Mouse (Mus musculus): Measurements from ENCODE around the gene Neu2. TPM values are rescaled to one million over a fixed set of nuclear protein-coding genes. Genes with fewer than 3 reads are reported as not detected.
A peak's percentile ranks its signal among the peaks of the same experiment; 100 is the strongest.

The Neu2 gene
- polyA plus RNA-seq, 1 experiment from 2014 or later: 0.67 TPM

DNA sequence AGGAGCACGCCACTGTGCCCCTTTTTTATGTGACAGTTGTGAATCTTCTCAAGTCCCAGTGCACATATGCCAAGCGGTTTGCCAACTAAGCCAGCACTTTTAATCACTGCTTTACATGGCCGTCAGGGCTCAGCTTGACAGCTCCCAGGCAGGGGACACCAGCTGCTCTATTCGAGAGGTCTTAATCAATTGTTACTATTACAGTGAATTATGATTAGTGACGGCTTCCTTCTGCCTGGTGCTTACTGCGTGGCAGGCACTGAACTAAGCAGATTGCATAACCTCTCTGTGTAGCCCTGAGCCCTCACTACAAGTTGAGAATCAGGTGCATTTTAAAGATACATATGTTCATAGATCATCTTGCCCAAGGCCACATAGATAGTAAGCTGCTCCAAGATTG lies 64.7 kb downstream of the Neu2 start:
- Histone ChIP-seq H3K27me3 (ENCODE audit: insufficient read depth, low read length) (no peaks in the 10 kb centered on the region), H3K27ac (ENCODE audit: low read depth) (peak overlapping the region; percentile 96), H3K4me2 (ENCODE audit: low read depth, low read length) (peak overlapping the region; percentile 52), H3K4me1 (ENCODE audit: insufficient read depth) (peaks cover 5% of the 10 kb centered on the region; the same call in 1 of the 2 replicates), H3K9me3 (ENCODE audit: low read length) (no peaks in the 10 kb centered on the region), H3K36me3 (replicated peaks; ENCODE audit: insufficient read depth, low read length) (no peaks in the 10 kb centered on the region), H3K9ac (replicated peaks) (no peak overlapping the region; the same call in 1 of the 2 replicates), H3K4me3 (ENCODE audit: low read depth, low read length) (no peak overlapping the region)
- TF ChIP-seq CTCF (IDR thresholded peaks at IDR 0.05; ENCODE audit: low read depth): no peak
- DNase-seq (no peak), ATAC-seq (peak; percentile 43)
- 54% methylated on average over 6 of the region's 6 CpGs for whole genome bisulfite sequencing (ENCODE audit: insufficient replicate concordance)

DNA sequence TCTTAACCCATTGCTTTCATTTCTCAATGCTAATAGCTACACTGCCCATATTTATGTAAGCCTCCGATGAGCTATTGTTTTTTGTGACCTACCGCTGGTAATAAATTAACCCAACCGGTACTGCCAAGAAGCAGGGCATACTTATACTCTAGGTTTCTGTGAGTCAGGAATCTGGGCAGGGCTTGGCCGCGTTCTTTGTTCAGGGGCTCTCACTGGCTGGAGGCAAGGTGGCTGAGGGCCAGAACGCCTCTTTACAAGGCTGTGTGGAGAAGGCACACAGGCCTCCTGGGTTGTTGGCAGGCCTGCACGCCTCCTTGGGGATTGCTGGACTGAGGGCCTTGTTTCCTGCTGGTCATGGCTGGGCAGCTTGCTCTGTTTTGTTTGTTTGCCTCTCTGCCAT lies 65.1 kb downstream of the Neu2 start:
- ATAC-seq (peak; percentile 44), DNase-seq (peak; percentile 54)
- 51% methylated on average over 7 of the region's 7 CpGs for WGBS (ENCODE audit: insufficient replicate concordance)
- TF ChIP-seq CTCF (IDR thresholded peaks at IDR 0.05; ENCODE audit: low read depth) (no peak), EP300 (IDR thresholded peaks at IDR 0.05; ENCODE audit: low read depth) (no peak)
- H3K4me1 ChIP-seq (ENCODE audit: insufficient read depth): peaks cover 5% of the 10 kb centered on the region; the same call in 1 of the 2 replicates
- H3K27me3 ChIP-seq (ENCODE audit: insufficient read depth, low read length): no peaks in the 10 kb centered on the region
- H3K9me3 ChIP-seq (ENCODE audit: low read length): no peaks in the 10 kb centered on the region
- H3K4me3 ChIP-seq (ENCODE audit: low read depth, low read length): no peak overlapping the region
- H3K4me2 ChIP-seq (ENCODE audit: low read depth, low read length): peak overlapping the region; percentile 52; the same call in 1 of the 2 replicates
- H3K27ac ChIP-seq (ENCODE audit: low read depth): peak overlapping the region; percentile 96
- H3K36me3 ChIP-seq (replicated peaks; ENCODE audit: insufficient read depth, low read length): no peaks in the 10 kb centered on the region
- H3K9ac ChIP-seq (replicated peaks): no peak overlapping the region

DNA sequence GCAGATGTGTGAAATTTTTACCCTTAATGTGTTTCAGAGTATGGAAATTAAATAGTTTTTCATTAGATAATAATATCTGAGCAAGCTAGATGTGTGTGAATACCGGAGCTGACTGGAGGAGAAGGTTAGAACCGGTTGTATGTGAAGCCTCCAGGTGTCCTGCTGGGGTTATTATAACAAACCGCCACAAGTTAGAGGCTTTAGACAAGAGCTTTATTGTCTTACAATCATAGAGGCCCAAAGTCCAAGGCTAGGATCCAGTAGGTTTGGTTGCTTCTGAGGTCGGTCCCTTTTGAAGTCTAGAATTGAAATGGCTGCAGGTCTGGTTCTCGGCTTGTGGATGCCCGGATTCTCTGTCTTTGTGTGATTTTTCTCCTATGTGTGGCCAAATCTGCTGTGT lies 69.3 kb downstream of the Neu2 start:
- Histone ChIP-seq H3K4me1 (ENCODE audit: insufficient read depth) (peaks cover 5% of the 10 kb centered on the region; the same call in 1 of the 2 replicates), H3K4me2 (ENCODE audit: low read depth, low read length) (no peak overlapping the region), H3K27ac (ENCODE audit: low read depth) (no peak overlapping the region), H3K9me3 (ENCODE audit: low read length) (no peaks in the 10 kb centered on the region), H3K9ac (replicated peaks) (no peak overlapping the region), H3K36me3 (replicated peaks; ENCODE audit: insufficient read depth, low read length) (no peaks in the 10 kb centered on the region), H3K27me3 (ENCODE audit: insufficient read depth, low read length) (no peaks in the 10 kb centered on the region), H3K4me3 (ENCODE audit: low read depth, low read length) (no peak overlapping the region)
- no peak for ATAC-seq
- DNase-seq: no peak
- 78% methylated on average over 6 of the region's 6 CpGs for WGBS (ENCODE audit: insufficient replicate concordance)
- TF ChIP-seq CTCF (IDR thresholded peaks at IDR 0.05; ENCODE audit: low read depth) (no peak), EP300 (IDR thresholded peaks at IDR 0.05; ENCODE audit: low read depth) (no peak)

DNA sequence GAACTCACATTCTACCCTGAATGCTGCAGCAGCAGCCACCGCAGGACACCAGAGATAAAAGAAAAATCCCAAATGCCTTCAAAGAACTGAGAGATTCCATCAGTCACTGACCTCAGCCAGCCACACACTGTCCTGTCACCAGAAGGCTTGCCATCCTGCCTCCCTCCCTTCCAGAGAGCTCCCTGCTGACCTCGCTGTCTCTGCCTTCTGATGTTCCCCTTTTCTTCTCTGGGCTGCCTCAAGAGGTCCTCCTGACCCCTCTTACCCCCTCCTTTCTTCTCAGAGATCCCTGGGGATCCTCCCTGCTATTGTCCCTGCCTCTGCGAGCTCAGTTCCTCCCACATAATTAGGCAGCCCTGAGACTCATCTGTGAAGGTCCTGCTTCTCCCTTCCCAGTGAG lies 71.1 kb downstream of the Neu2 start:
- 27% methylated on average over 3 of the region's 3 CpGs for WGBS (ENCODE audit: insufficient replicate concordance)
- H3K4me3 ChIP-seq (ENCODE audit: low read depth, low read length): no peak overlapping the region

DNA sequence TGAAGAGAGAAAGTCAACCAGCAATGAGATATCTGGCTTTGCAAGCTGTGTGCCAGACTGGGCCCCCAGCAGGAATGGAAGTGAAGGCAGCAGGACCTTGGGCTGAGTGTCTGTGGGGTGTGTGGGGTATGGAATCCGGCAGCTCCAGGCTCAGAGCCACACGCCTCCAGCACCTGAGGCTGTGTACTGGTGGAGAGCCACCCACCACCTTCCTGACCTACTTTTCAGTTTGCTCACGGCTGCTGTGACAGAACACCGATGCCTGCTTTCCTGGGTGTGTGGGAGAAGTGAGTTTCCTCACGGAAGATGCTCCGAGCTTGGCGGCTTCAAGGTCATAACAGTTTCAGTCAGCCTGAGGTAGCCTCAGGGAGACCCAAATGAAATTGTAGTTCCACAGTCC lies 79.5 kb downstream of the Neu2 start:
- H3K4me3 ChIP-seq (ENCODE audit: low read depth, low read length): no peak overlapping the region
- H3K27me3 ChIP-seq (ENCODE audit: insufficient read depth, low read length): no peaks in the 10 kb centered on the region
- no peak overlapping the region for H3K9ac ChIP-seq (replicated peaks)
- no peaks in the 10 kb centered on the region for H3K9me3 ChIP-seq (ENCODE audit: low read length)
- TF ChIP-seq EP300 (IDR thresholded peaks at IDR 0.05; ENCODE audit: low read depth) (no peak), CTCF (IDR thresholded peaks at IDR 0.05; ENCODE audit: low read depth) (no peak)
- no peak overlapping the region for H3K27ac ChIP-seq (ENCODE audit: low read depth)
- H3K36me3 ChIP-seq (replicated peaks; ENCODE audit: insufficient read depth, low read length): no peaks in the 10 kb centered on the region
- H3K4me1 ChIP-seq (ENCODE audit: insufficient read depth): no peaks in the 10 kb centered on the region
- DNase-seq (no peak), ATAC-seq (no peak)
- H3K4me2 ChIP-seq (ENCODE audit: low read depth, low read length): no peak overlapping the region
- WGBS (ENCODE audit: insufficient replicate concordance): 75% methylated on average over 7 of the region's 7 CpGs

More for the DNA sequence above, 71.1 kb downstream of the Neu2 start:
- no peak for ATAC-seq
- Histone ChIP-seq H3K9me3 (ENCODE audit: low read length) (no peaks in the 10 kb centered on the region), H3K36me3 (replicated peaks; ENCODE audit: insufficient read depth, low read length) (no peaks in the 10 kb centered on the region), H3K9ac (replicated peaks) (no peak overlapping the region), H3K27me3 (ENCODE audit: insufficient read depth, low read length) (no peaks in the 10 kb centered on the region), H3K4me2 (ENCODE audit: low read depth, low read length) (no peak overlapping the region), H3K27ac (ENCODE audit: low read depth) (no peak overlapping the region), H3K4me1 (ENCODE audit: insufficient read depth) (no peaks in the 10 kb centered on the region)
- no peak for DNase-seq
- TF ChIP-seq CTCF (IDR thresholded peaks at IDR 0.05; ENCODE audit: low read depth) (no peak), EP300 (IDR thresholded peaks at IDR 0.05; ENCODE audit: low read depth) (no peak)

DNA sequence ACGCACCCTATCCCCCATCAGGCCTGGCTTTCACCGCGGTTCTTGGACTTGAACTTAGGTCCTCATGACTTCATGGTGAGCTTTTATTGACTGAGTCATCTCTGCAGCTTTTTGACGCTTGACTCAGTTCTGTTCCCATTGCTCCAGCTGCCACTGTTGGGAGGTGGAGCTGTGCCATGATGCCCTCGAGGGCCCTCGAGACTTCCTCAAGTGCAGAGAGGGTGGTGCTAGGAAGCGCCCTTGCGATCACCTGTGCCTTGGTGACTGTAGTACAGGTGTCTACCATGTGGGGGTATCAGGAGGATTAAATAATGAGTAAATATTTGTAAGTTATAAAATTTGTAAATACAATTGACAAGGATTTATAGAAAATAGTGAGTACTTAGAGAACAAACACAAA lies 80.3 kb downstream of the Neu2 start:
- TF ChIP-seq CTCF (IDR thresholded peaks at IDR 0.05; ENCODE audit: low read depth) (no peak), EP300 (IDR thresholded peaks at IDR 0.05; ENCODE audit: low read depth) (no peak)

DNA sequence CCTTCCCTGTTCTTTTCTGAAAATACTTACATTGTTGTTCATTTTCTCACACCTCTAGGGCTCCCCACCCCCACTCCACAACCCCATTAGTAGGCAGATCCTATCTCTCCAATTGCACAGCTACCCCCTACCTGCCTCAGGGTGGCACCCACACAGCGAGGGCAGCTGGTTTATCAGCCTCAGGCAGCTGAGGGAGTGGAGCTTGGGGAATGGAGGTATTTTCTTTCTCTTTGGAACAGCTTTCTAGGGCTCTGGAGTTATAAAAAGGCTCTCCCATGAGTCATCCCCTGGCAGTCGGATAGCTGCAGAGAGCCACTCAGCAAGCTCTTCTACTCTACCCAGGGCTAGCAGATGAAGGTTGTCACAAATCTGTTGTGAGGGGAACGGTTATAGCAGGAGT lies 84.6 kb downstream of the Neu2 start:
- no peaks in the 10 kb centered on the region for H3K36me3 ChIP-seq (replicated peaks; ENCODE audit: insufficient read depth, low read length)
- no peak overlapping the region for H3K9ac ChIP-seq (replicated peaks)
- no peak overlapping the region for H3K4me3 ChIP-seq (ENCODE audit: low read depth, low read length)
- TF ChIP-seq EP300 (IDR thresholded peaks at IDR 0.05; ENCODE audit: low read depth): no peak
- no peak for TF ChIP-seq CTCF (IDR thresholded peaks at IDR 0.05; ENCODE audit: low read depth)
- no peak overlapping the region for H3K27ac ChIP-seq (ENCODE audit: low read depth)
- no peak for DNase-seq
- no peak for ATAC-seq
- no peak overlapping the region for H3K4me2 ChIP-seq (ENCODE audit: low read depth, low read length)
- no peaks in the 10 kb centered on the region for H3K4me1 ChIP-seq (ENCODE audit: insufficient read depth)
- H3K9me3 ChIP-seq (ENCODE audit: low read length): no peaks in the 10 kb centered on the region
- no peaks in the 10 kb centered on the region for H3K27me3 ChIP-seq (ENCODE audit: insufficient read depth, low read length)
- 52% methylated on average over 3 of the region's 3 CpGs for WGBS (ENCODE audit: insufficient replicate concordance)

More for the DNA sequence above, 80.3 kb downstream of the Neu2 start:
- no peaks in the 10 kb centered on the region for H3K9me3 ChIP-seq (ENCODE audit: low read length)
- no peaks in the 10 kb centered on the region for H3K27me3 ChIP-seq (ENCODE audit: insufficient read depth, low read length)
- WGBS (ENCODE audit: insufficient replicate concordance): 80% methylated on average over 8 of the region's 8 CpGs
- no peak for DNase-seq
- no peaks in the 10 kb centered on the region for H3K4me1 ChIP-seq (ENCODE audit: insufficient read depth)
- H3K4me3 ChIP-seq (ENCODE audit: low read depth, low read length): no peak overlapping the region
- H3K4me2 ChIP-seq (ENCODE audit: low read depth, low read length): no peak overlapping the region
- no peak for ATAC-seq
- H3K36me3 ChIP-seq (replicated peaks; ENCODE audit: insufficient read depth, low read length): no peaks in the 10 kb centered on the region
- no peak overlapping the region for H3K27ac ChIP-seq (ENCODE audit: low read depth)
- H3K9ac ChIP-seq (replicated peaks): no peak overlapping the region

Data from liver, postnatal 0 days (tissue).